Mouse (Mus musculus) neural tube, embryonic 15.5 days (tissue): ENCODE results near the gene Ndufb8. TPM values are rescaled to one million over a fixed set of nuclear protein-coding genes. Genes with fewer than 3 reads are reported as not detected.
A peak's percentile ranks its signal among the peaks of the same experiment; 100 is the strongest.

Experiments used
- ATAC-seq: fragments of 200-750 bp; cut with Nextera tagmentation; 2 replicates; pipeline ENCODE4 v1.8.0; 2017; ENCODE audit warnings: mild to moderate bottlenecking, moderate TSS enrichment, moderate library complexity; ENCODE audit not compliant: low FRiP score
- H3K27ac ChIP-seq: fragments of 300-500 bp; sonication (generic); replicated peaks from 2 replicates; pipeline ENCODE4 v1.5.1; 2015; ENCODE audit warnings: mild to moderate bottlenecking, inconsistent platforms
- H3K27me3 ChIP-seq: fragments of 300-500 bp; sonication (generic); replicated peaks from 2 replicates; pipeline ENCODE4 v1.6.1; 2015; ENCODE audit warnings: inconsistent platforms
- H3K36me3 ChIP-seq: fragments of 300-500 bp; sonication (generic); 2 replicates; pipeline ENCODE4 v1.6.1; 2015; ENCODE audit warnings: inconsistent platforms
- H3K4me1 ChIP-seq: fragments of 300-500 bp; sonication (generic); 2 replicates; pipeline ENCODE4 v1.6.1; 2015; ENCODE audit warnings: inconsistent platforms
- H3K4me2 ChIP-seq: fragments of 300-500 bp; sonication (generic); 2 replicates; pipeline ENCODE4 v1.6.1; 2015; ENCODE audit warnings: inconsistent platforms, mild to moderate bottlenecking, moderate library complexity
- H3K4me3 ChIP-seq: fragments of 300-500 bp; sonication (generic); replicated peaks from 2 replicates; pipeline ENCODE4 v1.5.1; 2015; ENCODE audit warnings: mild to moderate bottlenecking, inconsistent platforms
- H3K9ac ChIP-seq: fragments of 300-500 bp; sonication (generic); replicated peaks from 2 replicates; pipeline ENCODE4 v1.6.1; 2015; ENCODE audit warnings: mild to moderate bottlenecking, inconsistent platforms
- H3K9me3 ChIP-seq: fragments of 300-500 bp; sonication (generic); replicated peaks from 2 replicates; pipeline ENCODE4 v1.6.1; 2016; ENCODE audit warnings: inconsistent platforms
- WGBS: fragments of 180-500 bp; shearing (Covaris S2); methylation state at CpG from one replicate; pipeline ENCODE4 v1.1.7; 2015; ENCODE audit warnings: mixed read lengths; 5-methylcytosine and 5-hydroxymethylcytosine counted together
- polyA plus RNA-seq: library from polyadenylated mRNA; unstranded; fragments of >200 nt; fragmentation: Nextera tagmentation; extraction: Ambion mirVana; gene quantifications from 2 replicates; pipeline ENCODE4 v1.2.1, GENCODE M21; 2015

The Ndufb8 gene
- polyA plus RNA-seq: 714 and 813 TPM in 2 replicates

DNA sequence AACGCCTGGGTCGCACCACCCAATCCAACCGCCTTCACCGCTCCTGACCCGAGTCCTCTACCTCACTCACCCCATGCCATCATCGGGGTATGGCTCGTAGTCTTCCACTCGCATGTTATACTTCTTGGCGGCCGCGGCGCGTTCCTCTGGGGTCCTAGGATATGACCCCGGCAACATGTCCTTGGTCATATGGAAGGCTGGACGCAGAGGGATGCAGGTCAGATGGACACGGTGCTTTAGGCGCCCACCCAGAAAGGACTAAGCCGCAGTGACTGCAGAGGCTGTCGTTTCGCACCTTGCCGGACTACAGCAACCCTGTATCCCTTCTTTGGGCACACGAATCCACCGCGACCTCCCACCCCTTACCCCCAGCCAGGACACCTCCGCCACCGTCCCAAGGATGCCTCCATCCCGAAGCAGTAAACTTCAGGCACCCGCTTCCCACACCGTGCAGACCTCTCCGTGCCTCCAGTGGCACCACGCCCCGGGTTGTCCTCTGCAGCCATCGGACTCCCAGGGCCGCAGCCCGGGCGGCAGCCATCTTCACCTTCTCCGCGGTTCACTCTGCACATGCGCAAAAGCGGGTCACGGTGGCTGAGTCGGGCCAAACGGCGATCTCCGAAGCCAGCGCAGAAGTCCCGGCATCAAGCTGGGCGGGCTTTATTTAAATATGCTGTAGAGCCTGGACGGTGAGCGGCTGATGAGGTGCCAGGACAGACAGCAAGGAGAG is at the start of gene Ndufb8:
Gene Ndufb8, minus strand, starts transcription at position 580 of the 730 bp plus-strand sequence.
- under 1% methylated on average over 50 of the region's 50 CpGs for WGBS
- H3K27me3 ChIP-seq: peaks cover 8% of the 10 kb centered on the region; the same call in 1 of the 2 replicates
- ATAC-seq: peak; percentile 83
- H3K4me3 ChIP-seq: peak within 1 kb of the TSS; percentile 91
- H3K9ac ChIP-seq: peak within 1 kb of the TSS; percentile 96
- peaks cover 32% of the 10 kb centered on the region for H3K36me3 ChIP-seq
- H3K9me3 ChIP-seq: no peaks in the 10 kb centered on the region
- peaks cover 26% of the 10 kb centered on the region for H3K4me1 ChIP-seq
- H3K4me2 ChIP-seq: peak within 1 kb of the TSS; percentile 85
- peak within 1 kb of the TSS; percentile 86 for H3K27ac ChIP-seq

DNA sequence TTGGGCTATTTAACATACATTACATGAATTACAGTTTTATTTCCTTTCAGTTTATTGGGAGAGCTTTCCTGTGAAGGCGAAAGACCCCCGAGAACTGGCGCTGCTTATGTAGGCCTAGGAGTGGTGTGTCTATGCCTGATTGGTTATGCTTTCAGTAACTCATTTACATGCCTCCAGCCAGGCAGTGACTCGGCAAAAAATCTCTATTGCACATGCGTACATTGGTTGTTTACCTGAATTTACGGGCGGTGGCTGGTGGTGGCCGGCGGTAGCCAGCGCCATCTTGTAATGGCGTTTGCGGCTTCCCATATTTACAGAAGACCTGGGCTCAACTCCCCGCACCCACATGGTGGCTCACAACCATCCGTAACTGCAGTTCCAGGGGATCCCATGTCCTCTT is 38.9 kb upstream of the Ndufb8 start:
- ATAC-seq: no peak
- 91% methylated on average over 14 of the region's 14 CpGs for WGBS
- no peaks in the 10 kb centered on the region for H3K36me3 ChIP-seq
- H3K9me3 ChIP-seq: no peaks in the 10 kb centered on the region
- H3K27ac ChIP-seq: no peak overlapping the region
- 0 out of 2 replicates have a peak, but pooled peaks cover 3% of the 10 kb centered on the region for H3K4me1 ChIP-seq
- H3K4me2 ChIP-seq: no peak overlapping the region
- H3K27me3 ChIP-seq: no peaks in the 10 kb centered on the region
- H3K4me3 ChIP-seq: no peak overlapping the region
- H3K9ac ChIP-seq: no peak overlapping the region

DNA sequence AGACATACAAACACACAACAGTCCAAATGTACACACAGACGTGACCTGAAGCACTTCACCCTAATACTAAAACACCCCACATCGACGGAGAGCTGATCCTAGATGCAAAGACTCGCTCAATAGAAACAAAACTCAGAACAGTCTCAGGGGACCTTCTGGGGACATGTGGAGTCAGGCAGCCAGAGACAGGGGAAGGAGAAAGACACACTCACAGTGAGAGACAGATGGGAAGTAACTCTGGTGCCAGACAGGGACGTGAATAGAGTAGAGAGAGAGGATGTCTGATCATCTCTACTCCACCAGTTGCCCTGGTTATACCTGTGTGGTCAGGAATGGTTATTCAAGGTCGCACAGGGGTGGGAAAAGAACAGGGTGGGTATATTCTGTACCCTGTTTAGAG is 36.4 kb upstream of the Ndufb8 start:
- ATAC-seq: no peak
- 56% methylated on average over 6 of the region's 6 CpGs for WGBS

DNA sequence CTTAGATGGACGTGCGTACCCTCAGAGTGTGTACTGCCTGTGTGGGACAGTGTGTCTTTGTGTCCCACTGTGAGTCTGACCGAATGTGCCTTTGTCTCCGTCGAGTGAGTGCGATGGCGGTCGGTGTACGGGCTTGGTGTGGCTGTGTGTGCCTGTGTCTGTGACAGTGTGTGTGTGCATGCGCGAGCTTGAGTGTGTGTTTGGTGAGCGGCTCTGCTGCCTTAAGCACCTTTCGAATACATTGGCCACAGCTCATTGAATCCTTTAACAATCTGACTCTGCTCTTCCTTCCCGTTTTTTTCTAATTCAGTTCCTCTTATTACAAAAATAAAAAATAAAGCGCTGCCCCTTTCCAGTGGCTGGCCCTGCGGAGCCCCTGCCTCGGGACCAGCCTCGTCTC is 35.8 kb upstream of the Ndufb8 start:
- H3K27ac ChIP-seq: peak overlapping the region; percentile 35
- H3K9me3 ChIP-seq: no peaks in the 10 kb centered on the region
- H3K9ac ChIP-seq: no peak overlapping the region
- ATAC-seq: peak; percentile 61; the same call in 1 of the 2 replicates
- H3K27me3 ChIP-seq: peaks cover 10% of the 10 kb centered on the region; the same call in 1 of the 2 replicates
- no peaks in the 10 kb centered on the region for H3K36me3 ChIP-seq
- H3K4me2 ChIP-seq: no peak overlapping the region
- H3K4me1 ChIP-seq: 0 out of 2 replicates have a peak, but pooled peaks cover 3% of the 10 kb centered on the region
- no peak overlapping the region for H3K4me3 ChIP-seq
- WGBS: 64% methylated on average over 18 of the region's 18 CpGs

More for the DNA sequence above, 36.4 kb upstream of the Ndufb8 start:
- Histone ChIP-seq H3K36me3 (no peaks in the 10 kb centered on the region), H3K27ac (peak overlapping the region; percentile 35), H3K9me3 (no peaks in the 10 kb centered on the region), H3K4me3 (no peak overlapping the region), H3K4me1 (0 out of 2 replicates have a peak, but pooled peaks cover 3% of the 10 kb centered on the region), H3K9ac (no peak overlapping the region), H3K27me3 (peaks cover 5% of the 10 kb centered on the region; the same call in 1 of the 2 replicates), H3K4me2 (no peak overlapping the region)

DNA sequence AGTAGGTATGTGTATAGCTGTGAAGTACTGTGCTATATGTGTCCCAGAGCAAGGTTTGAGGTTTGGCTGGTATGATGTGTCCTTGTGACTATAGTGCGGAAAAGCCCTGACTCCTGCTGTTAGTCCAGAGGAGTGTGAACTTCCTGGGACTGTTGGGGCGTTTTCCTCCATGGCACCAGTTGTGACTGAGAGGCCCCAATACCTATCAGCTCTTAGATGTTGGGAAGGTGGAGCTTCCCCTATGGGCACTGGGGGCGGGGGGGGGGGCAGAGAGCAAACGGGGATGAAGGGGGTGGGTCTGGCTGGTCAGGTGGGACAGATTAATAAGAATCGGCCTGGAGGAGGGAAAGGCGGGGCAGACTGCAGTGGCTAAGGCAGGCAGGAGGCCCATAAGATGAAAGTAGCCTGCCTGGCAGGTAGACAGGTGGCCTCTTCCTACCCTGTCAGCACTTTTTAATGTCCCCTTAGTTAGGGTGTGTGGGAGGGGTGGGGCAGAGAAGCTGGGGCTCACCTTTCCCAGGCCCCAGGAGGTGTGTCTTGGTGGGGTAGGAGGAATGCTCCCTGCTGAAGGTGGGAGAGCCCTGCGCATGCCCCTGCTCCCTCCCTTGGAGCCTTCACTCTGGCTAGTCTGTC is 34.5 kb upstream of the Ndufb8 start:
- WGBS: 52% methylated on average over 7 of the region's 7 CpGs
- H3K9ac ChIP-seq: no peak overlapping the region
- no peaks in the 10 kb centered on the region for H3K36me3 ChIP-seq
- H3K27me3 ChIP-seq: peaks cover 18% of the 10 kb centered on the region; the same call in 1 of the 2 replicates
- no peaks in the 10 kb centered on the region for H3K9me3 ChIP-seq
- ATAC-seq: no peak
- H3K4me2 ChIP-seq: no peak overlapping the region
- 0 out of 2 replicates have a peak, but pooled peaks cover 3% of the 10 kb centered on the region for H3K4me1 ChIP-seq
- H3K27ac ChIP-seq: no peak overlapping the region
- no peak overlapping the region for H3K4me3 ChIP-seq

DNA sequence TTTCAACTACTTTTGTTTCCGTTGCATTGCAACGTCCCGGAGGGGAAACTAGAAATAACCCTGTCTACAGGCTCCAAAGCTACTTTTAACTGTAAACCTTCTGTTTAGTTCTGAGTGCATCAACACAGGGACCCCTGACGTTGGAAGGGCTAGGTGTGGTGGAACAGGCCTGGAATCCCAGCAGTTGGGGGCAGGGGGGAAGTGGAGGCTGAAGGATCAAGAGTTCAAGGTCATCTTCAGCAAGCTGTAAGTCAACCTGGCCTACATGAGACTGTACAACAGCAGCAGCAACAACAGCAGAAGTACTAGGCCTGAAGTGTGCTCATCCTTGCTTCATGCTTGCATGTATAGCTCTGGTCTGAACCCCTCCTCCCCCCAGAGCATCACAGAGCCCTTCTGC is 32.8 kb upstream of the Ndufb8 start:
- Histone ChIP-seq H3K9me3 (no peaks in the 10 kb centered on the region), H3K36me3 (no peaks in the 10 kb centered on the region), H3K4me2 (no peak overlapping the region), H3K27me3 (peaks cover 30% of the 10 kb centered on the region; the same call in 1 of the 2 replicates), H3K4me3 (no peak overlapping the region), H3K4me1 (0 out of 2 replicates have a peak, but pooled peaks cover 3% of the 10 kb centered on the region), H3K27ac (no peak overlapping the region), H3K9ac (no peak overlapping the region)
- no peak for ATAC-seq
- 43% methylated on average over 4 of the region's 4 CpGs for WGBS

DNA sequence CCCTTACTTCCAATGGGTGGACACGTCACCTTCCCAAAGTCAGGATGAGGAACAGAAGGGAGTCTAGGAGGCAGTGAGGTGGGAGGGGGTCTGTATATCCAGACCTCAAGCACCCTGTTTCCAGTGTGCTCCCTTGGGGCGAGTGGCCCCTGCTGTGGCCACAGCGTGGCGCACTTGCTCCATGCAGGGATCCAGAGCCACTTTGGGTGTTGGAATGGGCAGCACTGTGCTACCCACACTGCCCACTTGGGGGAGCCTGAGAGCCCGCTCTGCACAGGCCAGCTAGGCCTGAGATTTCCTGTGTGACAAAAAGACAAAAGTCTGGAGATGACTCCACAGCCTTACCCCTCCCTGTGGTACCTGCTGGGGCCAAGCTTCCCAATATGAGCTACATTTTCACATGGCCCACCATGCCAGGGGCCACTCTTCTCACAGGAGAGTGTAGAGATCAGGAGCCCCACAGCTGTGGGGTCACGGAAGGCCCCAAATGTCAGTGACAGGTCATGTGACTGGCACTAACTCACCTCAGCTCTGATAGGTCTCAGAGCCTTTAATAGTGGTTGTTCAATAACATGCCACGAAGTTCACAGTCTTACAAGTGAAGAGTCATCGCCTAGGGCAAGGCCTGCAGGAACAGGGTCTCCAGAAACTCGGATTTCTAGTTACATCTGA is 27.5 kb upstream of the Ndufb8 start:
- Histone ChIP-seq H3K36me3 (no peaks in the 10 kb centered on the region), H3K9me3 (no peaks in the 10 kb centered on the region), H3K4me1 (peaks cover 3% of the 10 kb centered on the region; the same call in 1 of the 2 replicates), H3K27me3 (peaks cover 25% of the 10 kb centered on the region; the same call in 1 of the 2 replicates), H3K27ac (no peak overlapping the region), H3K4me3 (no peak overlapping the region), H3K9ac (no peak overlapping the region), H3K4me2 (no peak overlapping the region)
- 30% methylated on average over 9 of the region's 9 CpGs for WGBS
- peak; percentile 86 for ATAC-seq

DNA sequence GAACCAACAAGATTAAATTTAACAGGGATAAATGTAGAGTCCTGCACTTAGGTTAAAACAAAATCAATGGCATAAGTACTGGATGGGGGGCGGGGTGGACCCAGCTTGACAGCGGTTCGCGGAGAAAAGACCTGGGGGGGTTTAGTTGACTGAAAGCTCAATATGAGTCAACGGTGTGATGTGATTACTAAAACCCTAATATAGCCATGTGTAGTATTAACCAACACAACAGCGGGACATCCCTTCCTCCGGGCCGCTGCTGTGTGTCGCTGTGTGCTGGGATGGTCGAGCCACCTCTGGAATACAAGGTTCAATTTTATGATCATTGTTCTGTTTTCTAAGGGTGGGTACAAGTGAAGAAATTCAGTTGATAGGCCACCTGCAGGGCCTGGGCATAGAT is 26.9 kb upstream of the Ndufb8 start:
- Histone ChIP-seq H3K27me3 (peaks cover 25% of the 10 kb centered on the region; the same call in 1 of the 2 replicates), H3K4me2 (no peak overlapping the region), H3K4me1 (peaks cover 3% of the 10 kb centered on the region; the same call in 1 of the 2 replicates), H3K36me3 (no peaks in the 10 kb centered on the region), H3K27ac (no peak overlapping the region), H3K9ac (no peak overlapping the region), H3K4me3 (no peak overlapping the region), H3K9me3 (no peaks in the 10 kb centered on the region)
- peak; percentile 27; the same call in 1 of the 2 replicates for ATAC-seq
- 76% methylated on average over 10 of the region's 10 CpGs for whole genome bisulfite sequencing

DNA sequence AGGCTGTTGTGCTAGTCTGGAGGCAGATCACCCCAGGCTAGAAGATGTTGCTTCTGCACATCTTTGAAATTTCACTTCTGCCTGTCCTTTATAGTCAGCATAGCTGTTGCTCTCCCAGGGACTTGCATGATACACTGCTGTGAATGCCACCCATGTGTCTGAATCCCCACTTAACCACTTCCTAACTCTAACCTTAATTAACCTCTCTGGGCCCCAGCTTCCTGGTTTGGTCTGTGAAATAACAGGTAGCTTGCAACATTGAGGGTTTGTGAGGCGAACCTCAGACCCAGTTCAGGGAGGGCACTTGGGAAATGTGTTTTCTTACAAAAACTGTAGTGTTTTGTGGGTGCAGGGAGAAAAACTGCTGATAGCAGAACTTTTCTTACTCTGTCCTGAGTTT is 22.8 kb upstream of the Ndufb8 start:
- no peaks in the 10 kb centered on the region for H3K9me3 ChIP-seq
- no peak overlapping the region for H3K9ac ChIP-seq
- H3K27me3 ChIP-seq: no peaks in the 10 kb centered on the region
- peaks cover 23% of the 10 kb centered on the region for H3K36me3 ChIP-seq
- 95% methylated on average over 1 of the region's 1 CpGs for WGBS
- H3K4me2 ChIP-seq: no peak overlapping the region
- H3K27ac ChIP-seq: no peak overlapping the region
- H3K4me1 ChIP-seq: peaks cover 3% of the 10 kb centered on the region; the same call in 1 of the 2 replicates
- no peak overlapping the region for H3K4me3 ChIP-seq
- ATAC-seq: no peak

DNA sequence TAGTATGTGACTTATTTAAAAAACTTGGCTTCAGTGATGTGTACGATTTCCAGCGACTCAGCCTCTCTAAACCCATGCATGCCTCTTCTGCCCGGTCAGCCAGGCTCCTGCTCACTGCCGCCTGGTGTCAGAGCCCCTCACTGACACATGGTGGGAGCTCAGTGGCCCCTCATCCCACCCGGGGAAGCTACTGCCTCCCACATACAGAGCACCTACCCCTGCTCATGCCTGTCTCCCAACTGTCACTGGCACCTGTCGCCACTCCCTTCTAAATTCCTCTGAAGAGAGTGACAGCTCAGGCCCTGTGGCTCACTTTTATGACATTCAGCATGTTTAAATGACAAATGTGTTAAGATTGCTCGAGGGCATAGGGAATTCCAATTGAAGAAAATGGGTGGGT is 21.0 kb upstream of the Ndufb8 start:
- Histone ChIP-seq H3K27me3 (no peaks in the 10 kb centered on the region), H3K4me1 (no peaks in the 10 kb centered on the region), H3K36me3 (peaks cover 40% of the 10 kb centered on the region), H3K9ac (no peak overlapping the region), H3K27ac (no peak overlapping the region), H3K4me2 (no peak overlapping the region), H3K4me3 (no peak overlapping the region), H3K9me3 (no peaks in the 10 kb centered on the region)
- ATAC-seq: no peak
- 81% methylated on average over 7 of the region's 7 CpGs for WGBS

DNA sequence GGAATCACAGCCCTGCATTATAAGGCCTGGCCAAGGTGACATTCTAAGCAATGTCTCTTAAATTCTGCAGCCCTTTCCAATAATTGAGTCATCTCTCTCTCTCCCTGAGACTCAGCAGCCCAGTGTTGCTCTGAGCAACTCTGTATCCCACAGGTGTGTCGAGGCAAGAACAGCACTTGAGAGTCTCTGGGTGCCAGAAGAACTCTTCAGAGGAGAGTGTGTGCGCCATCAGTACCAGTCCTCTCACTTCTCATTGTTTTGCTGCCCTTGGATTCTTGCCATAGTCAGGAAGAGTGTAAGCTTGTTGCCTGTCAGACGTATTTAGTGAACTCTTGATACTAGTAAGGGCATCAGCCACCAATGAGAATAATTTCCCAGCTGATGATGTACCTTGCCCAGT is 12.5 kb upstream of the Ndufb8 start:
- Histone ChIP-seq H3K36me3 (peaks cover 70% of the 10 kb centered on the region), H3K27ac (no peak overlapping the region)

More for the DNA sequence above, 12.5 kb upstream of the Ndufb8 start:
- H3K9ac ChIP-seq: no peak overlapping the region
- no peak for ATAC-seq
- no peak overlapping the region for H3K4me2 ChIP-seq
- no peaks in the 10 kb centered on the region for H3K27me3 ChIP-seq
- no peak overlapping the region for H3K4me3 ChIP-seq
- WGBS: 87% methylated on average over 3 of the region's 3 CpGs
- H3K4me1 ChIP-seq: peaks cover 29% of the 10 kb centered on the region
- H3K9me3 ChIP-seq: no peaks in the 10 kb centered on the region
